Mouse (Mus musculus) embryonic facial prominence, embryonic 15.5 days (tissue): Measurements from ENCODE around the gene Mdh2. TPM values are rescaled to one million over a fixed set of nuclear protein-coding genes. Genes with fewer than 3 reads are reported as not detected.

Experiments
- ATAC-seq: fragments of 200-750 bp; cut with Nextera tagmentation; 2 replicates; pipeline ENCODE4 v1.8.0; 2017; ENCODE audit warnings: low read depth, moderate TSS enrichment; ENCODE audit not compliant: insufficient number of reproducible peaks, low FRiP score, low TSS enrichment
- H3K27ac ChIP-seq: fragments of 300-500 bp; sonication (generic); replicated peaks from 2 replicates; pipeline ENCODE4 v1.5.1; 2015; ENCODE audit warnings: mild to moderate bottlenecking, inconsistent platforms
- H3K27me3 ChIP-seq: fragments of 300-500 bp; sonication (generic); 2 replicates; pipeline ENCODE4 v1.6.1; 2015; ENCODE audit warnings: inconsistent platforms
- H3K36me3 ChIP-seq: fragments of 300-500 bp; sonication (generic); 2 replicates; pipeline ENCODE4 v1.6.1; 2015; ENCODE audit warnings: mild to moderate bottlenecking, inconsistent platforms
- H3K4me1 ChIP-seq: fragments of 300-500 bp; sonication (generic); 2 replicates; pipeline ENCODE4 v1.6.1; 2015; ENCODE audit warnings: inconsistent platforms
- H3K4me2 ChIP-seq: fragments of 300-500 bp; sonication (generic); replicated peaks from 2 replicates; pipeline ENCODE4 v1.6.1; 2015; ENCODE audit warnings: mild to moderate bottlenecking, inconsistent platforms
- H3K4me3 ChIP-seq: fragments of 300-500 bp; sonication (generic); replicated peaks from 2 replicates; pipeline ENCODE4 v1.5.1; 2015; ENCODE audit warnings: mild to moderate bottlenecking, inconsistent platforms
- H3K9ac ChIP-seq: fragments of 300-500 bp; sonication (generic); 2 replicates; pipeline ENCODE4 v1.6.1; 2015; ENCODE audit warnings: inconsistent platforms
- H3K9me3 ChIP-seq: fragments of 300-500 bp; sonication (generic); replicated peaks from 2 replicates; pipeline ENCODE4 v1.6.1; 2016; ENCODE audit warnings: inconsistent platforms
- WGBS: fragments of 180-500 bp; shearing (Covaris S2); methylation state at CpG from one replicate; pipeline ENCODE4 v1.1.7; 2015; 5-methylcytosine and 5-hydroxymethylcytosine counted together
- polyA plus RNA-seq: library from polyadenylated mRNA; unstranded; fragments of >200 nt; fragmentation: Nextera tagmentation; extraction: Ambion mirVana; gene quantifications from 2 replicates; pipeline ENCODE4 v1.2.1, GENCODE M21; 2015

The Mdh2 gene
- polyA plus RNA-seq, 1 experiment from 2014 or later, result 482 TPM

GRCm38 (mm10) chr5:135742156-135742555, 36.1 kb upstream of the Mdh2 start:
- Histone ChIP-seq H3K36me3 (peaks cover 14% of the 10 kb centered on the region; the same call in 1 of the 2 replicates), H3K4me1 (peaks cover 25% of the 10 kb centered on the region), H3K27ac (no peak overlapping the region), H3K4me3 (no peak overlapping the region), H3K9me3 (no peaks in the 10 kb centered on the region), H3K9ac (no peak overlapping the region), H3K27me3 (no peaks in the 10 kb centered on the region), H3K4me2 (no peak overlapping the region)
- 57% methylated on average over 10 of the region's 10 CpGs for WGBS
- no peak for ATAC-seq

DNA sequence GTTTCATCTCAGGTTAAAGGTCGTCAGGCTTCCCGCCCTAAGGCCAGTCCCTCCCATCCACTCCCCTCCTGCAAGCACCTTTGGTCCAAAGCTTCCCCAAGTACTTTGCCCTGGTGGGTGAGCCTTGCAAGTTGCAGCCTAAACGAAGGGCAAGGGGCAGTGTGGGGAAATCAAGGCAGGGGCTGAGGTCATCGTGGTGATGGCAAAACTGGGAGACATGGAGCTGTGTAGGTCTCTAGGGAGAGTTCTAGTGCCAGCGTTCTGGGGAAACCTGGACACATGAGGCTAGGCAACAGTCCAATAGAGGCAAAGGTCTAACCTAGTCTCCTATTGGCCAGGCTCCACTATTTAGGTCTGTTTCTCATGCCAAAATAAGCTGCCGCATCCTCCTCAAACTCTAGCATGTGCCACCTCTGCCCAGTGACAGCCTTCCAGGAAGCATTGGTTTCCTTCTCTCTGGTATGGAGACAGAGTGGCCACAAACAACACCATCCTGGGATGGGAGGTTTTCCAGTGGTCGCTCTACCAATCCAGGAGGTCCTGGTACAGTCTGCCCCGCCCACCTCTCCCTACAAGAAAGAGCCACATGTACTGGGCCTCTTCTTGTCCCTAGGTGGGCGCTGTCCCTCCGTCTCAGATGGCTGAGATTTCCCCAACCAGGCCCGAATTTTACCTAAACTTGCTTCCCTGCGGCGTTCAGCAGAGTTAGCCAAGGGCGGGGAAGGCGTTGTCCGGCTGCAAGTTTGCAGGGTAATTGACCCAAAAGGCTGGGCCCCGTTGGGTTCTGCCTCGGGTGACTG, 35.1 kb upstream of the Mdh2 start:
- peak; percentile 54; the same call in 1 of the 2 replicates for ATAC-seq
- peak overlapping the region; percentile 70 for H3K9ac ChIP-seq
- H3K4me1 ChIP-seq, result peaks cover 25% of the 10 kb centered on the region
- WGBS, result 17% methylated on average over 18 of the region's 18 CpGs
- H3K9me3 ChIP-seq, result 0 out of 2 replicates have a peak, but pooled peaks cover 4% of the 10 kb centered on the region
- H3K4me2 ChIP-seq, result peak overlapping the region; percentile 93
- no peak overlapping the region for H3K27ac ChIP-seq
- no peaks in the 10 kb centered on the region for H3K27me3 ChIP-seq
- peaks cover 7% of the 10 kb centered on the region; the same call in 1 of the 2 replicates for H3K36me3 ChIP-seq
- H3K4me3 ChIP-seq, result peak overlapping the region; percentile 80

DNA sequence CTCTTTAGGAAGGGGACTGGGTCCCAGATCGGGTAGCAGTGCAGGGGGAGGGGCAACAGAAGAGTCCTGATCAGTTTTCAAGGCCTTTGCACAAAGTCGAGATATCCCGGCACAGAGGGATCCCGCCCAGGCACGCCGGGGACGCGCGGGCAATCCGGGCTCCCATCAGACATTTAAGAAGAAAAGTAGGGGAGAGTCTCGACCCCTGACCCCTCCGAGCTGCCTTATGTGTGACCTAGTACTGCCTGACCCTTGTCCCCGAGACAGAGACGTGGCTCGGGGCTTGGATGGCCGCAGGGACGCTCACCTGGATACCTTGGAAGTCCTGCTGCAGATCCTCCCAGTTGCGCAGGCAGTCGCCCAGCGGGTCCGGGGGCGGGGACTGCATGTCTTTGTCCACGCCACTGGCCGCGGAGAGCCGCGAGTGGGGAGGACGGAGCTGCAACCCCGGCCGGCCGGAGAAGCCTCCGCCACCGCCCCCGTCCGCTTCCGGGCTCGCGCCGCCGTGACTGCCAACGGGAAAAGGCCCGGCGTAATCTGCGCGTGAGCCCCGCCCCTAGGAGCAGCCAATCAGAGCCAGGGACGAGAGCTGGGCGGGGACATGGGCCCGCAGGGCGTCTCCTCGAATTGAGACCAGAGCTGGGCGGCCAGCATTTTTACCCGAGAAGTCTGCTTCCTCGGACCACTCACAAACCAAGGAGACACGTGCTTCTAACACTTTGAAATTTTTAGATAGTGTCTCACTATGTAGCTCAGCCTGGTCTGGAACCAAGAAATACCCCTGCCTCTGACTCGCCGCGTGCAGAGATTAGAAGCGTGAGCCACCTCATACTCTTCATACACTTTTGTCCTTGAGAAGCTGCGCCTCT, 34.3 kb upstream of the Mdh2 start, which contains the start of gene Tmem120a:
TSS of gene Tmem120a (minus strand) at position 708 of the 869 bp plus-strand sequence.
- under 1% methylated on average over 60 of the region's 60 CpGs for WGBS
- peak within 1 kb of the TSS; percentile 80 for H3K4me3 ChIP-seq
- peak within 1 kb of the TSS; percentile 70 for H3K9ac ChIP-seq
- 0 out of 2 replicates have a peak, but pooled peaks cover 4% of the 10 kb centered on the region for H3K9me3 ChIP-seq
- ATAC-seq, result peak; percentile 93
- H3K27ac ChIP-seq, result peak within 1 kb of the TSS; percentile 79
- H3K36me3 ChIP-seq, result peaks cover 7% of the 10 kb centered on the region; the same call in 1 of the 2 replicates
- peaks cover 25% of the 10 kb centered on the region for H3K4me1 ChIP-seq
- H3K27me3 ChIP-seq, result no peaks in the 10 kb centered on the region
- peak within 1 kb of the TSS; percentile 93 for H3K4me2 ChIP-seq

DNA sequence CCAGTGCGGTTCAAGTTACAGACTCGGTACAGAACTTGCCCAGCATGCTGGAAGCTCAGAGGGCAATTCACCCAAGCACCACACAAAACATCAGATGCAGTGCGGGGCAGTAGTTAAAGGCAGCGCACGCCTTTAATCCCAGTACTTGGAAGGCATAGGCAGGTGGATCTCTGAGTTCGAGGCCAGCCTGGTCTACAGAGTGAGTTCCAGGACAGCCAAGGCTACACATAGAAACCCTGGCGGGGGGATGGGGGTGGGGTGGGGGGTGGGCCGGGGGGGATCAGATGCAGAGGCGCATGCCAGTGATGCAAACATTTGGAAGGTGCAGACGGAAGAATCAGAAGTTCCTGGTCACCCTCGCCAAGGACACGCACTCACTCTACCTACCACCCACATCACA, 33.5 kb upstream of the Mdh2 start:
- H3K27me3 ChIP-seq, result no peaks in the 10 kb centered on the region
- 0 out of 2 replicates have a peak, but pooled peaks cover 4% of the 10 kb centered on the region for H3K9me3 ChIP-seq
- no peak for ATAC-seq
- H3K9ac ChIP-seq, result no peak overlapping the region
- peak overlapping the region; percentile 80 for H3K4me3 ChIP-seq
- 18% methylated on average over 12 of the region's 12 CpGs for WGBS
- peak overlapping the region; percentile 93 for H3K4me2 ChIP-seq
- H3K4me1 ChIP-seq, result peaks cover 25% of the 10 kb centered on the region
- peak overlapping the region; percentile 79 for H3K27ac ChIP-seq
- peaks cover 7% of the 10 kb centered on the region; the same call in 1 of the 2 replicates for H3K36me3 ChIP-seq

DNA sequence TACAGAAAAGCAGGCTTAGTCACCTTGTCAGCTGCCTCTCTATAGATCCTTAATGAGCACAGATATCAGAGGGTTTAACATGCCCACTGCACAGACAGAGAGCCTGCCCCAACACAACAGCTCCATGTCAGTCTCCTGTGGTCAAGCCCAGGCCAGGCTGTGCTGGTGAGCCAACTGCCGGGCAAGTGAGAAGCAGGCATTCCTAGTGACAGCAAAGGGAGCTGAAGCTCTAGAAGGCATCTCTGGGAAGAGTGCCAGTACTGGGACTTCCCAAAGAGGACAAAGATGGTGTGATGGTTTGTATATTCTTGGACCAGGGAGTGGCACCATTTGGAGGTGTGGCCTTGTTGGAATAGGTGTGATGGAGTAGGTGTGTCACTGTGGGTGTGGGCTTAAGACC, 27.2 kb upstream of the Mdh2 start:
- peaks cover 4% of the 10 kb centered on the region; the same call in 1 of the 2 replicates for H3K4me1 ChIP-seq
- ATAC-seq, result no peak
- 0 out of 2 replicates have a peak, but pooled peaks cover 4% of the 10 kb centered on the region for H3K9me3 ChIP-seq
- no peak overlapping the region for H3K27ac ChIP-seq
- H3K4me3 ChIP-seq, result no peak overlapping the region
- no peak overlapping the region for H3K4me2 ChIP-seq
- no peaks in the 10 kb centered on the region for H3K27me3 ChIP-seq
- WGBS, result 67% methylated on average over 1 of the region's 1 CpGs
- no peaks in the 10 kb centered on the region for H3K36me3 ChIP-seq
- no peak overlapping the region for H3K9ac ChIP-seq

DNA sequence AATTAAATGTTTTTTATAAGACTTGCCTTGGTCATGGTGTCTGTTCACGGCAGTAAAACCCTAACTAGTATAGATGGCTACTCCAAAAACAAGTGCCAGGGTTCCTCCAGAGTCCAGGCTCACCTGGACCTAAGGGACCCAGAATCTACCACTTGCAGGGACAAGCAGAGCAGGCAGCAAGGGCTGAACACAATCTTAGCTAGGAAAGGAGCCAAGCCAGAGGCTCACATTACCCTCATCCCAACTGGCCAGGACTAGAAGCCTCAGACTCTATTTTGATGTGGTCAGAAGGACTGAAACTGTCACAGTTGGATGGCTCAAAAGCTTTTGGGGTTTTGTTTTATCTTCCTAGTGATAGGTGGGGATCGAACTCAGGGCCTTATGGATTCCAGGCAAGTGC, 26.7 kb upstream of the Mdh2 start:
- Histone ChIP-seq H3K36me3 (no peaks in the 10 kb centered on the region), H3K9ac (no peak overlapping the region), H3K9me3 (0 out of 2 replicates have a peak, but pooled peaks cover 4% of the 10 kb centered on the region), H3K4me3 (no peak overlapping the region), H3K27me3 (no peaks in the 10 kb centered on the region), H3K4me2 (no peak overlapping the region), H3K27ac (no peak overlapping the region), H3K4me1 (peaks cover 4% of the 10 kb centered on the region; the same call in 1 of the 2 replicates)
- no peak for ATAC-seq
- 72% methylated on average over 2 of the region's 2 CpGs for WGBS

DNA sequence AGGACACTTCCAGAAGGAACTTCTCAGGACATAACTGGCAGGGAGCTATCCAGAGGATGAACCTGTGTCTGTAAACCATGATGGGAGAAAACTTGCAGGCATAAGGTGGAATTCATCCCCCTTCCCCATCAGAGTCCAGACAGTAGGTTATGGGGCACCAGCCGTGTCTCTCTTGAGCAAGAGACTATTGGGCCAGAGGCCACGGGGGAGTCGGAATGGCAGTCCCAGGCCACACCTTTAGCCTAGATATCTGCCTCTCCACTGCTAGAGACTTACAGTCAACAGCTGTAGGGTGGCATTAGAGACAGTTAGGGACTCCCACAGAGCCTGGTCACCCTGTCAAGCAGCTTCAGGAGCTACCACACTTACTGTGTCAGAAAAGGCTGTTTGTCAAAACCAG, 16.4 kb upstream of the Mdh2 start:
- Histone ChIP-seq H3K4me1 (no peaks in the 10 kb centered on the region), H3K4me3 (no peak overlapping the region), H3K4me2 (no peak overlapping the region), H3K9me3 (no peaks in the 10 kb centered on the region), H3K27me3 (no peaks in the 10 kb centered on the region), H3K27ac (no peak overlapping the region), H3K36me3 (no peaks in the 10 kb centered on the region), H3K9ac (no peak overlapping the region)
- WGBS, result 78% methylated on average over 3 of the region's 3 CpGs
- ATAC-seq, result no peak

GRCm38 (mm10) chr5:135763526-135763925, 14.8 kb upstream of the Mdh2 start:
- 5% methylated on average over 7 of the region's 7 CpGs for WGBS

DNA sequence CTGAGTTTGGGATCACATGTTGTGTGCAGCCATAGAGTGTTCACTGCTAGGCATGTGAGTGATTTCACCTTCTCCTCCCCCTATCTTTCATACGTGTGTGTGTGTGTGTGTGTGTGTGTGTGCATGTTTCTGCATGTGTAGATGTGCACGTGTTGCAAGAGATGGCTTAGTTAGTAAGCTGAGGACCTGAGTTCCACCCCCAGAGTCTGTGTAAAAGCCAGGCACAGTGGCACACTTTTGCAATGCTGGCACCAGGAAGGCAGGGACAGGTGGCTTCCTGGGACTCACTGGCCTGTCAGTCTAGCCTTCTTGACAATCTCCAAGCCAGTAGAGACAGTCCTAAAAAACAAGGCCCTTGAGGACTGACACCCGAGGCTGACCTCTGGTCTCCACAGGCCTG, 13.3 kb upstream of the Mdh2 start:
- Histone ChIP-seq H3K9ac (no peak overlapping the region), H3K4me2 (no peak overlapping the region), H3K27ac (no peak overlapping the region), H3K4me3 (no peak overlapping the region), H3K27me3 (no peaks in the 10 kb centered on the region), H3K36me3 (no peaks in the 10 kb centered on the region), H3K9me3 (no peaks in the 10 kb centered on the region), H3K4me1 (no peaks in the 10 kb centered on the region)
- ATAC-seq, result no peak
- 62% methylated on average over 3 of the region's 3 CpGs for WGBS

More at GRCm38 (mm10) chr5:135763526-135763925, 14.8 kb upstream of the Mdh2 start:
- ATAC-seq, result no peak
- H3K4me3 ChIP-seq, result no peak overlapping the region
- no peak overlapping the region for H3K27ac ChIP-seq
- no peaks in the 10 kb centered on the region for H3K4me1 ChIP-seq
- no peak overlapping the region for H3K9ac ChIP-seq
- no peaks in the 10 kb centered on the region for H3K36me3 ChIP-seq
- H3K9me3 ChIP-seq, result no peaks in the 10 kb centered on the region
- H3K27me3 ChIP-seq, result no peaks in the 10 kb centered on the region
- H3K4me2 ChIP-seq, result no peak overlapping the region

DNA sequence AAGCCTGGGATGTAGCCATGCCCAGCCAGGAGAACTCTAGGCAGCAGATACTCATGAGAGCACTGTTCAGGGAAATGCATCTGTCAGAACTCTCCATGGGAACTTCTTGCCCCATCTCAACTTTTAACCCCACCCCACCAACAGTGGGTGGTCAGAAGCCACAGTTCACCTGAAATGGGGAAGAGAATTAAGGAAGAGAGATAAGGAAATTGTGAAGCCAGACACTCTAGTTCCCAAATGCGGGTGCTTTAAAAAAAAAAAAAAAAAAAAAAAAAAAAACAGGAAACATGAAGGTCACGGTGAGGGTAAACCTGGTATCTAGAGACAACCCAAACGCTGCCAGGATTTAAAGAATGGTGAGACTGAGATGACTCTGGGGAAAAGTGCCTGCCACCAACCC, 5.8 kb upstream of the Mdh2 start:
- Histone ChIP-seq H3K9ac (no peak overlapping the region), H3K4me2 (no peak overlapping the region), H3K9me3 (no peaks in the 10 kb centered on the region), H3K27ac (no peak overlapping the region), H3K27me3 (no peaks in the 10 kb centered on the region), H3K4me3 (no peak overlapping the region), H3K36me3 (no peaks in the 10 kb centered on the region), H3K4me1 (peaks cover 3% of the 10 kb centered on the region)
- WGBS, result 40% methylated on average over 3 of the region's 3 CpGs
- no peak for ATAC-seq

DNA sequence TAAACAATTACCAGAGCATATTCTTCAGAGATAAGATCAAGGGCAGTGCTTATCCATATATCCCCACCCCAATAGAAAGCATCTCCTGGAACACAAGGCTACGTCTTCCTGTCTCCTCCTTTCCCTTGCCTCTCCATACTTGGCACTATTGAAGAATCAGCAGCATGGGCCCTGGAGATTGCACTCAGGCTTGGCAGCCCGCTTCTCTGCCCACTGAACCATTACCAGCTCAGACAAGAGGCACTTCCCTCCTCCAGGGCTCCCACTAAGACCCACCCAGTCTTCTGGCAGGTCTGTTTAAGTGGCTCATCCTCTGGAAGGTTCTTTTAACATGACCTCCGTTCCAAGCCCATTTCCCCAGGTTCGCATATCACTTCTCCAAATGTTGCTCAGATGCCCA, 1.7 kb upstream of the Mdh2 start:
- ATAC-seq, result no peak

More for the DNA sequence above, 1.7 kb upstream of the Mdh2 start:
- no peak overlapping the region for H3K27ac ChIP-seq
- H3K4me1 ChIP-seq, result peaks cover 29% of the 10 kb centered on the region
- no peaks in the 10 kb centered on the region for H3K9me3 ChIP-seq
- H3K9ac ChIP-seq, result no peak overlapping the region
- no peak overlapping the region for H3K4me3 ChIP-seq
- no peaks in the 10 kb centered on the region for H3K27me3 ChIP-seq
- no peak overlapping the region for H3K4me2 ChIP-seq
- 85% methylated on average over 4 of the region's 4 CpGs for WGBS
- H3K36me3 ChIP-seq, result peaks cover 5% of the 10 kb centered on the region; the same call in 1 of the 2 replicates
